Mouse (Mus musculus): ENCODE data around the gene Phf12. TPM values are rescaled to one million over a fixed set of nuclear protein-coding genes. Genes with fewer than 3 reads are reported as not detected.

Phf12 gene
- total RNA-seq, 2 experiments from 2014 or later = 42.9 to 55.3 TPM

- no peak for DNase-seq
These were observed 11.8 kb upstream of the Phf12 start for GRCm38 (mm10) chr11:77970718-77971117.

- DNase-seq = no peak
These were observed 9.0 kb upstream of the Phf12 start for GRCm38 (mm10) chr11:77973520-77973919.

- no peak for DNase-seq
These were observed 8.2 kb upstream of the Phf12 start for GRCm38 (mm10) chr11:77974325-77974724.

GRCm38 (mm10) chr11:77975873-77976272 lies 6.7 kb upstream of the Phf12 start:
- no peak for DNase-seq

- DNase-seq = no peak
These were observed 4.4 kb upstream of the Phf12 start for GRCm38 (mm10) chr11:77978161-77978560.

GRCm38 (mm10) chr11:77979221-77979809 lies 3.2 kb upstream of the Phf12 start:
- no peak for DNase-seq

- DNase-seq = peak; percentile 68
These were observed 2.0 kb upstream of the Phf12 start for GRCm38 (mm10) chr11:77980281-77981204.

GRCm38 (mm10) chr11:77981609-77982440 lies 729 bp upstream of the Phf12 start:
- peak; percentile 92 for DNase-seq

- peak; percentile 71 for DNase-seq
These were observed 810 bp downstream of the Phf12 start for GRCm38 (mm10) chr11:77983191-77983936.

- peak; percentile 84 for DNase-seq
These were observed 1.6 kb downstream of the Phf12 start for GRCm38 (mm10) chr11:77983937-77984835.

GRCm38 (mm10) chr11:77984836-77985231 lies 2.3 kb downstream of the Phf12 start:
- peak; percentile 77 for DNase-seq

- no peak for DNase-seq
These were observed 3.0 kb downstream of the Phf12 start for GRCm38 (mm10) chr11:77985541-77986065.

GRCm38 (mm10) chr11:77989071-77989690 lies 6.6 kb downstream of the Phf12 start:
- no peak for DNase-seq

GRCm38 (mm10) chr11:77995556-77995955 lies 13.0 kb downstream of the Phf12 start:
- DNase-seq = no peak

- no peak for DNase-seq
These were observed 23.9 kb downstream of the Phf12 start for GRCm38 (mm10) chr11:78006446-78006845.

GRCm38 (mm10) chr11:78019676-78020075 lies 37.1 kb downstream of the Phf12 start:
- DNase-seq = peak; percentile 83

- DNase-seq = peak; percentile 57
These were observed 41.1 kb downstream of the Phf12 start for GRCm38 (mm10) chr11:78023607-78024006.

GRCm38 (mm10) chr11:78029240-78029639 lies 46.7 kb downstream of the Phf12 start:
- DNase-seq = no peak

- DNase-seq = no peak
These were observed 48.0 kb downstream of the Phf12 start for GRCm38 (mm10) chr11:78030600-78030999.

GRCm38 (mm10) chr11:78031389-78031788 lies 48.8 kb downstream of the Phf12 start:
- DNase-seq = no peak
